Mouse (Mus musculus): ENCODE results near the gene Olfr725. TPM values are rescaled to one million over a fixed set of nuclear protein-coding genes. Genes with fewer than 3 reads are reported as not detected.

Olfr725 gene
- polyA plus RNA-seq, 1 experiment from 2014 or later = not detected

- Histone ChIP-seq H3K9ac (no peak overlapping the region), H3K4me3 (ENCODE audit: low read depth, low read length) (no peak overlapping the region), H3K27ac (ENCODE audit: low read depth) (no peak overlapping the region), H3K36me3 (ENCODE audit: insufficient read depth) (no peaks in the 10 kb centered on the region), H3K4me1 (ENCODE audit: insufficient read depth) (no peaks in the 10 kb centered on the region), H3K4me2 (no peak overlapping the region), H3K27me3 (ENCODE audit: insufficient read depth, low read length) (no peaks in the 10 kb centered on the region), H3K9me3 (ENCODE audit: low read depth, low read length) (no peaks in the 10 kb centered on the region)
- ATAC-seq (ENCODE audit: insufficient read depth) = no peak
- TF ChIP-seq CTCF (IDR thresholded peaks at IDR 0.05; ENCODE audit: low read depth) = no peak
- DNase-seq = no peak
- 85% methylated on average over 2 of the region's 2 CpGs for WGBS
Measured at GRCm38 (mm10) chr14:50026371-50026770, 13.8 kb downstream of the Olfr725 start.

Other genes with a start within 250 kb of the Olfr725 start
- gene Olfr722, start 138.4 kb downstream of the Olfr725 start, polyA plus RNA-seq (2014; fragmentation: Nextera tagmentation; extraction: Ambion mirVana) = not detected in 2 replicates
- gene Olfr723, start 108.6 kb downstream of the Olfr725 start, polyA plus RNA-seq (2014; fragmentation: Nextera tagmentation; extraction: Ambion mirVana) = not detected in 2 replicates
- not detected in 2 replicates for gene Olfr724, start 77.1 kb downstream of the Olfr725 start, polyA plus RNA-seq (2014; fragmentation: Nextera tagmentation; extraction: Ambion mirVana)
- gene Olfr726, start 50.6 kb upstream of the Olfr725 start, polyA plus RNA-seq (2014; fragmentation: Nextera tagmentation; extraction: Ambion mirVana) = not detected in 2 replicates
- not detected in 2 replicates for gene Olfr727, start 82.8 kb upstream of the Olfr725 start, polyA plus RNA-seq (2014; fragmentation: Nextera tagmentation; extraction: Ambion mirVana)
- gene Olfr728, start 102.3 kb upstream of the Olfr725 start, polyA plus RNA-seq (2014; fragmentation: Nextera tagmentation; extraction: Ambion mirVana) = not detected in 2 replicates
- gene Olfr729, start 112.5 kb upstream of the Olfr725 start, polyA plus RNA-seq (2014; fragmentation: Nextera tagmentation; extraction: Ambion mirVana) = not detected in 2 replicates
- gene Olfr730, start 147.8 kb upstream of the Olfr725 start, polyA plus RNA-seq (2014; fragmentation: Nextera tagmentation; extraction: Ambion mirVana) = not detected in 2 replicates
- not detected in 2 replicates for gene Olfr731, start 201.5 kb upstream of the Olfr725 start, polyA plus RNA-seq (2014; fragmentation: Nextera tagmentation; extraction: Ambion mirVana)
- gene Olfr732, start 243.8 kb upstream of the Olfr725 start, polyA plus RNA-seq (2014; fragmentation: Nextera tagmentation; extraction: Ambion mirVana) = not detected in 2 replicates

Measured in lung, embryonic 14.5 days (tissue).